Mouse (Mus musculus): Measurements from ENCODE around the gene Agbl1. TPM values are rescaled to one million over a fixed set of nuclear protein-coding genes. Genes with fewer than 3 reads are reported as not detected.
"Not testable (repeated sequence)": the region's sequence is repeated elsewhere in the genome, so short reads cannot be mapped to it uniquely, and the experiment has no call there.

Agbl1 gene
- polyA plus RNA-seq (2016; fragmentation: Nextera tagmentation; extraction: Ambion mirVana): not detected in 2 replicates

DNA sequence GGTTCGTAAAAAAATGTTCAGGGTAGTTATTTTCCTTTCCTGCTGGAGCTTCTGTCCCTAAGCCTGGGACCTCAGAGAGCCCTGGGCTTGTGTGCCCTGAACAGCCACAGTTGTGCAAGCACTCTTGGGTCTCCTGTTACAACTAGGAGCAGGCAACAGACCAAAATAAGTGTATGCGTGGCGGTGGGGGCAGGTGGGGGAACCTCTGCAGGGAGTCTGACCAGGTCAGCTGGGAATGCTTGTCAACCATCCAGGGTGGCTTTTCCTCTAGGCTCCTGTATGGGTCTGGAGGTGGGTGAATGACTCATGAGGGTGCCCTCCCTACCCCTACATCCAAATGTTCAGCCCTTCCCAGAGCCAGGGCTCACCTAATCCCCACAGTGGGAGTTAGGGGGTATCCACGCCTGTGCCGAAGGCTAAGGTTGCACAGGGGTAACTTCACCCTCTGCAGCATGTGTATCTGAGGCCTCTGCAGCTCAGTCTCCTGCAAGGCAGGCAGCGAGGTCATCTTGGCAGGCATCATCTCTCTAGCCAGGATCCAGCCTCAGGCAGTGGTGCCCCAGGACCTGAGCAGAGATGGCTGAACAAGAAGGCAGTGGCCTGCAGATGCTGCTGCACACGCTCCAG is at the start of gene Agbl1:
Gene Agbl1 (plus strand): TSS at position 577 of the 627 bp plus-strand sequence.
- H3K36me3 ChIP-seq (replicated peaks): no peaks in the 10 kb centered on the region
- no peak within 1 kb of the TSS for H3K27ac ChIP-seq
- peaks cover 10% of the 10 kb centered on the region for H3K4me1 ChIP-seq
- no peak within 1 kb of the TSS for H3K4me3 ChIP-seq
- H3K27me3 ChIP-seq (ENCODE audit: poor library complexity, severe bottlenecking): no peaks in the 10 kb centered on the region
- WGBS: 68% methylated on average over 7 of the region's 7 CpGs
- H3K9me3 ChIP-seq: no peaks in the 10 kb centered on the region
- DNase-seq (ENCODE audit: extremely low spot score, low spot score): no peak

DNA sequence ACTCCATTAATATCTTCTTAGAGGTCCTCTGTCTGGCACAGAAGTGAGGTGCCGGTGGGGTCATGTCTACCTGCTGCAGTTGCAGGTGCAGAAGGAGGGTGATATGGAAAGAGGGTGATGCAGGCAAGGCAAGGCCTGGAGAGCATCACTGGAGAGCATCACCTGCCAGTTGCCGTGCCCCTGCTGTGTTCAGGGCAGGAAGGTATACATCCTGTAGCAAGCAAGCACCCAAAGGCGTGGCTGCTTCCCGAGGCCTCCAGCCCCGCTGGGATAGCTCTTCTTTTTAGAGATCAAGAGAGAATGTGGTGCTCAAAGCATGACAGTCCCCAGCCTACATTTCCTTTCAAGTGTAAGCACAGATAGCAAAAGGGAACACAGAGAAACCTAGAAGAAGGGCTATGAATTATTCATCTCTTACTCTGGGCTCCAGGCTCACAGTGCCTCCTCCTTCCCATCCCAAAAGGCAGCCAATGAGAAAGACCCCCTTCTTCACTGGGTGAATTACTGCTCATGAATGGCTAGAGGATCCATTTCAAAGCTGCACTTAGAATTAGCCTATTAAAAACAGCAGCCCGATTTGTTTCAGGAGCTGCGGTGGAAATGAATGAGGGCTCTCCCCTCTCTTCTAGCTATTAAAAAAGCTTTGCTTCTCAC is 44.6 kb upstream of the Agbl1 start:
- no peaks in the 10 kb centered on the region for H3K36me3 ChIP-seq (replicated peaks)
- DNase-seq (ENCODE audit: extremely low spot score, low spot score): peak; percentile 31
- H3K4me1 ChIP-seq: peaks cover 21% of the 10 kb centered on the region
- 39% methylated on average over 7 of the region's 7 CpGs for WGBS
- H3K9me3 ChIP-seq: no peaks in the 10 kb centered on the region
- H3K27me3 ChIP-seq (ENCODE audit: poor library complexity, severe bottlenecking): peaks cover 10% of the 10 kb centered on the region
- peak overlapping the region; percentile 27; the same call in 1 of the 2 replicates for H3K4me3 ChIP-seq
- peak overlapping the region; percentile 68; the same call in 1 of the 2 replicates for H3K27ac ChIP-seq

GRCm38 (mm10) chr7:76185681-76186121 is 44.0 kb upstream of the Agbl1 start:
- Histone ChIP-seq H3K27ac (peak overlapping the region; percentile 68; the same call in 1 of the 2 replicates), H3K4me3 (peak overlapping the region; percentile 27; the same call in 1 of the 2 replicates)

GRCm38 (mm10) chr7:76218546-76218945 is 11.1 kb upstream of the Agbl1 start:
- Histone ChIP-seq H3K4me1 (peaks cover 11% of the 10 kb centered on the region), H3K9me3 (no peaks in the 10 kb centered on the region), H3K27ac (no peak overlapping the region), H3K36me3 (replicated peaks) (no peaks in the 10 kb centered on the region), H3K27me3 (ENCODE audit: poor library complexity, severe bottlenecking) (no peaks in the 10 kb centered on the region), H3K4me3 (no peak overlapping the region)
- no peak for DNase-seq (ENCODE audit: extremely low spot score, low spot score)
- whole genome bisulfite sequencing: 75% methylated on average over 4 of the region's 4 CpGs

More at GRCm38 (mm10) chr7:76185681-76186121, 44.0 kb upstream of the Agbl1 start:
- Histone ChIP-seq H3K27me3 (ENCODE audit: poor library complexity, severe bottlenecking) (peaks cover 10% of the 10 kb centered on the region), H3K9me3 (no peaks in the 10 kb centered on the region), H3K36me3 (replicated peaks) (no peaks in the 10 kb centered on the region), H3K4me1 (peaks cover 21% of the 10 kb centered on the region)
- 42% methylated on average over 6 of the region's 6 CpGs for WGBS
- no peak for DNase-seq (ENCODE audit: extremely low spot score, low spot score)

- Histone ChIP-seq H3K4me1 (peaks cover 11% of the 10 kb centered on the region), H3K36me3 (replicated peaks) (no peaks in the 10 kb centered on the region), H3K9me3 (no peaks in the 10 kb centered on the region), H3K27ac (no peak overlapping the region), H3K27me3 (ENCODE audit: poor library complexity, severe bottlenecking) (no peaks in the 10 kb centered on the region), H3K4me3 (no peak overlapping the region)
- 83% methylated on average over 7 of the region's 7 CpGs for WGBS
- no peak for DNase-seq (ENCODE audit: extremely low spot score, low spot score)
Measured at GRCm38 (mm10) chr7:76219797-76220469, 9.8 kb upstream of the Agbl1 start.

- Histone ChIP-seq H3K4me1 (peaks cover 11% of the 10 kb centered on the region), H3K9me3 (no peaks in the 10 kb centered on the region), H3K27ac (no peak overlapping the region), H3K27me3 (ENCODE audit: poor library complexity, severe bottlenecking) (no peaks in the 10 kb centered on the region), H3K4me3 (no peak overlapping the region), H3K36me3 (replicated peaks) (no peaks in the 10 kb centered on the region)
- 94% methylated on average over 2 of the region's 2 CpGs for WGBS
- DNase-seq (ENCODE audit: extremely low spot score, low spot score): no peak
Measured at GRCm38 (mm10) chr7:76222691-76223090, 7.0 kb upstream of the Agbl1 start.

DNA sequence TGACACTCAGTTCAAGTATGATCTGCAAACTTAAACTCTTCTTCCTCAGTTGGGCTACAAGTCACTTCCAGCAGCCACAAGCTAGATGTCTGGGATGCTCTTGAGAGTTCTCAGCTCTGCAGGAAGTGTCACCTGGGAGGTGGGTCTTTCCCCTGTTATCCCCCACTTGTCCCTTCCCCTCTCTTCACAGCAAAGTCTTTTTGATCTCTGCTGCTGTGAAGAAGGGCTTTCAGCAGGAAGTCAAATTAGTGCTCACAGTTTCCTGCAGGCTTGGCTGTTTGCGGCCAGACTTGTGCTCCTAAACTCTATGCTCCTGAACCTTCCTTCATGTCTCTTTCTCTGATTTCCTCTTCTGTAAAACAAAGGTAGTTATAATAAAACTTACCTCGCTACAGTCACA is 806 bp upstream of the Agbl1 start:
- WGBS: 61% methylated on average over 2 of the region's 2 CpGs

DNA sequence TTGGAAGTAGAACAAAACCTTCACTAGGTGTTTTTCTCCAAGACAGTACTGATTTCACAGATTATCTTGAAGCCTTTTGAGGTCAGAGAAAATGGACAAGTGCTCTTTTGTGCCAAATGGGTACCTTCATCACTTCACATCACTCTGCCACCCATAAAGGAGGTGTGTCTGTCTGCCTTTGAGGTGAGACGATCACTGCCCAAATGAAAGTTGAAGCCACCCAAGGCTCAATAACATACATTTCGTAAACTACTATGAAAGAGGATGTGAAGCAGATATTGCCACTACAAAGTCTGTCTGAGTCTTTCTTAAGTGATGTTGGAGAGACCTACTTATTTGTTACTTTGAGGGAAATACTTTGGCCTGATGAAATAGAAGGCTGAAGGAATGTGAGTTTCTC is 4.6 kb downstream of the Agbl1 start:
- H3K9me3 ChIP-seq: no peaks in the 10 kb centered on the region
- DNase-seq (ENCODE audit: extremely low spot score, low spot score): no peak
- peaks cover 4% of the 10 kb centered on the region for H3K4me1 ChIP-seq
- H3K27me3 ChIP-seq (ENCODE audit: poor library complexity, severe bottlenecking): no peaks in the 10 kb centered on the region
- H3K27ac ChIP-seq: no peak overlapping the region
- WGBS: 80% methylated on average over 2 of the region's 2 CpGs
- H3K4me3 ChIP-seq: no peak overlapping the region
- no peaks in the 10 kb centered on the region for H3K36me3 ChIP-seq (replicated peaks)

More for the DNA sequence above, 806 bp upstream of the Agbl1 start:
- H3K4me1 ChIP-seq: peaks cover 10% of the 10 kb centered on the region
- H3K36me3 ChIP-seq (replicated peaks): no peaks in the 10 kb centered on the region
- no peak for DNase-seq (ENCODE audit: extremely low spot score, low spot score)
- no peak overlapping the region for H3K4me3 ChIP-seq
- no peaks in the 10 kb centered on the region for H3K27me3 ChIP-seq (ENCODE audit: poor library complexity, severe bottlenecking)
- no peak overlapping the region for H3K27ac ChIP-seq
- no peaks in the 10 kb centered on the region for H3K9me3 ChIP-seq

DNA sequence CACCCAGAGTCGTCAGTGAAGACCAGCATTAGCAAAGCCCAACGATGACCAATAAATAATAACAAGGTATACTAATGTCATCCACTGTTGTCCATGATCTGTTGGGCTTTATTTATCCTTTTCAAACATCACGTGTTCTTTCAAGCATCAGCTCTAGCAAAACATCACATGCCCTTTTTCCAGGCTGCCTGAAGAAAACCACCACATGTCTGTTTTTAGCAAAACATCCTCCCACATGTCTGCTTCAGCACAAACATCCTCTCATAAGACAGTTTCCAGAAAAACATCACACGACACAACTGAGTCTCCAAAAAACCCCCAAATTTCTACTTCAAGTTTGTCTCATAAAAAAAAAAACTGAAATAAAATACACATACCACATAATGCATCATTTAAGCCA is 7.8 kb downstream of the Agbl1 start:
- no peak overlapping the region for H3K4me3 ChIP-seq
- H3K27me3 ChIP-seq (ENCODE audit: poor library complexity, severe bottlenecking): no peaks in the 10 kb centered on the region
- DNase-seq (ENCODE audit: extremely low spot score, low spot score): no peak
- WGBS: 91% methylated on average over 4 of the region's 4 CpGs
- no peaks in the 10 kb centered on the region for H3K9me3 ChIP-seq
- no peaks in the 10 kb centered on the region for H3K4me1 ChIP-seq
- no peak overlapping the region for H3K27ac ChIP-seq
- no peaks in the 10 kb centered on the region for H3K36me3 ChIP-seq (replicated peaks)

GRCm38 (mm10) chr7:76244839-76245238 is 15.2 kb downstream of the Agbl1 start:
- not testable (repeated sequence) for DNase-seq (ENCODE audit: extremely low spot score, low spot score); H3K4me3 ChIP-seq; H3K36me3 ChIP-seq (replicated peaks); H3K9me3 ChIP-seq; H3K4me1 ChIP-seq; H3K27me3 ChIP-seq (ENCODE audit: poor library complexity, severe bottlenecking); H3K27ac ChIP-seq
- WGBS: 97% methylated on average over 18 of the region's 18 CpGs

DNA sequence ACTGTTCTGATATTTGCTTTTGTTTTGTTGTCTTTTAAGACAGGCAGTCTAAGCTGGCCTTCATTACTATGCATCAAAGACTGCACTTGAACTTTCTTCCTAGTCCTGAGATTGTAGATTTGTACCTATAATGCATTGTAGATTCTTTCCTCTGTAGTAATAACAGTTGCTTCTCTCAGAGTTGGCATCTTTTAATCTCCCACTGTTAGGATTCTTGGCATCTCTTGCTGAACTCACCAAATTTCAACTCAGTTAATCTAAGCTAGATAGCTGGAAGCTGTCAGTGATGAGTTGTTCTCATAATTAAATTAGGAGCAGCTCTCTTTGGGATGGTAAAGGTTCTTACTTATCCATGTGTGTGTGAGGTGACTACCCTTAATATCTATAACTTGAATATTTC is 45.4 kb downstream of the Agbl1 start:
- Histone ChIP-seq H3K27ac (no peak overlapping the region), H3K36me3 (replicated peaks) (no peaks in the 10 kb centered on the region), H3K4me3 (no peak overlapping the region), H3K9me3 (no peaks in the 10 kb centered on the region), H3K27me3 (ENCODE audit: poor library complexity, severe bottlenecking) (no peaks in the 10 kb centered on the region), H3K4me1 (peaks cover 6% of the 10 kb centered on the region; the same call in 1 of the 2 replicates)
- DNase-seq (ENCODE audit: extremely low spot score, low spot score): no peak

GRCm38 (mm10) chr7:76282831-76283230 is 53.1 kb downstream of the Agbl1 start:
- H3K27ac ChIP-seq: no peak overlapping the region
- no peak overlapping the region for H3K4me3 ChIP-seq
- no peak for DNase-seq (ENCODE audit: extremely low spot score, low spot score)
- 75% methylated on average over 2 of the region's 2 CpGs for WGBS
- no peaks in the 10 kb centered on the region; the same call in 1 of the 2 replicates for H3K4me1 ChIP-seq
- H3K9me3 ChIP-seq: no peaks in the 10 kb centered on the region
- H3K36me3 ChIP-seq (replicated peaks): no peaks in the 10 kb centered on the region
- H3K27me3 ChIP-seq (ENCODE audit: poor library complexity, severe bottlenecking): no peaks in the 10 kb centered on the region

- Histone ChIP-seq H3K4me3 (no peak overlapping the region), H3K27me3 (ENCODE audit: poor library complexity, severe bottlenecking) (no peaks in the 10 kb centered on the region), H3K4me1 (no peaks in the 10 kb centered on the region), H3K27ac (no peak overlapping the region), H3K36me3 (replicated peaks) (no peaks in the 10 kb centered on the region), H3K9me3 (no peaks in the 10 kb centered on the region)
- DNase-seq (ENCODE audit: extremely low spot score, low spot score): no peak
- 85% methylated on average over 3 of the region's 3 CpGs for WGBS
Measured at GRCm38 (mm10) chr7:76287531-76287930, 57.8 kb downstream of the Agbl1 start.

All from forebrain, embryonic 10.5 days (tissue).